Mouse (Mus musculus) urinary bladder, adult 2 months (tissue): Measurements from ENCODE around the gene Ccdc43. TPM values are rescaled to one million over a fixed set of nuclear protein-coding genes. Genes with fewer than 3 reads are reported as not detected.
"Not testable (repeated sequence)": the region's sequence is repeated elsewhere in the genome, so short reads cannot be mapped to it uniquely, and the experiment has no call there.

Experiments
- DNase-seq: peaks from one replicate; pipeline ENCODE4 v3.0.0; 2022; ENCODE audit warnings: low spot score
- polyA plus RNA-seq: library from polyadenylated mRNA; depleted of rRNA; stranded (reverse); fragments of >200 nt; gene quantifications from 2 replicates; pipeline ENCODE4 v1.2.3, GENCODE M21; 2012; rRNA removed

Gene Ccdc43
- 17.3 and 17.8 TPM in 2 replicates for polyA plus RNA-seq

DNA sequence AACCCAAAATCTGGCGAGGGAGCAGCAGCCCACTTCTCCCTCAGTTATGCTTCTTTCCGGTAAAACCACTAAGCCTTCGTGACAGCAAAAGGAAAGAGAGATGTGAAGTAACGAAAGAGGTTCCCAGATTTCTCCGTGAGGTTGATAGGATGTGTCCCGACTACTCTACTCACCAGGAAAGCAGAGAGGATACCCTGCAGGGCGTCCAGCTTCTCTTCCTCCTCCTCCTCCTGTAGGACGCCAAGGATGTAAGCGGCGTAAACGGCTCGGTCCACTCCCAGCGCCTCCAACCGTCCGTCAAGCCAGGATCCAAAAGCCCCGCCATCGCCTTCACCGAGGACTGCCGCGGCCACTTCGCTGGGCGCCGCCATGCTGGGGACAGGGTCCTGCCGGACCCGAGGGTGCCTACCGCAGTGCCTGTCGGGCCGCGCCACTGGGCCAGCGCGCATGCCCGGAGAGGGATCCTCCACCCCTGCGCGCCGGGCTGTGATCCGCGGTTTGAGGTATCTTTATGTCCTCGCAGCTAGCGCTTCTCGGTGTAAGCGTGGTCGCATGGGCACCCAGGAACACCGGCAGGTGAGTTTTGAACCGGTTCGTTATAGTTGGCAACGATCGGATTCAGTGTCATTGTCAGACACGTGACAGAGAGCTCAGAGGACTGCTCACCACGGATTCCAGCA lies at the start of gene Ccdc43:
Gene Ccdc43, minus strand, starts transcription at position 445 of the 680 bp plus-strand sequence.
- DNase-seq, result peak; percentile 85

DNA sequence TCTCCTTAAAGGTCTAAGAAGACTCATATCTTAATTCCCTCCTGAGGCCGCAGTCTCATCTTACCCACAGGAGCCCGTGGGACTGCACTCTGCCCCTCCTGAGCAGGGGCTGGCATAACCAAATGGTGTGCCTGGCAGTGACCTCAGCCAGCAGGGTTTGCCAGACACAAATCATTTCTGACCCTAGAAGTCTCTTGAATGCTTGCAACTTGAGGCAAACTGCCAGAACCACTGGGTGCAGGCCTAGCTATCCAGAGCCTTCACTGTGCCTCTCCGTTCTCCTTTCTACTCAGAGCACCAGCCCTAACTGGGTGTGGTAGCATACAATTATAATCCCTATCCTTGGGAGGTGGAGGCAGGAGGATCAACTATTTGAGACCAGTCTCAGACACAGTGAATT lies 47.2 kb upstream of the Ccdc43 start:
- DNase-seq, result no peak

DNA sequence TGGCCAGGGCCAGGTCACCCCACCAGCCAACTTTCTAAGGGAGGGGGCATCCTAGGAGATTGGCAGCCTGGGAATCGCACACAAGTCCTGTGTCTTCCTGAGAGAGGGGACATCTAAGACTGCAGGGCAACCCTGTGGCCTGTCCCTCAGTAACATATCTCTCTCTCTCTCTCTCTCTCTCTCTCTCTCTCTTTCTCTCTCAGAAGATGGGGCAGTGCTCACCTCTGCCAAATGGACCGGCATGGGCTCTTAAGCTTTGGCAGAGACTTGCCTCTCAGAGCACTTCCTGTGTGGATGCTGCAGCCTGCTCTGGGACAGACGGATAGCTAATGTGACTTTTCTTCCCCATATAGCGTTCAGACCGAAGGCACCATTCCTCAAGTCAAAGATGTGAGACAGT lies 45.3 kb upstream of the Ccdc43 start:
- no peak for DNase-seq

DNA sequence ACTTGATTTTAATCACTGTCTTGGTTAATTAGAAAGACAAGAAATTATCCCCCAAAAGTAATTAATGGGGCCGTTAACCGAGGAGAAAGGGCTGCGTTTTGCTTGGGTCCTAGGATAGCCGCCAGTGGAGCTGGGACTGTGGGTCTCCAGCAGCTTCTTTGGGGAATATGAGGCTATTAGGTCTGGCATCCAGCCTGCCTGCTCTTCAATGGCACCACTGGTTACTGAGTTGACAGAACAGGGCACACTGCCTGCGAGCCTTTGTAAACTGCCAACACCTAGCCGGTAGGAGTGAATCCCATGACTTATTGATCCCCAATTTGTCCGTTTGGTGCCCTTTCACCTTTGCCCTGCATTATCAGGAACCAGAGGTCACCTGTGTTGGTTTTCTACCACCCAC lies 44.5 kb upstream of the Ccdc43 start:
- DNase-seq, result no peak

DNA sequence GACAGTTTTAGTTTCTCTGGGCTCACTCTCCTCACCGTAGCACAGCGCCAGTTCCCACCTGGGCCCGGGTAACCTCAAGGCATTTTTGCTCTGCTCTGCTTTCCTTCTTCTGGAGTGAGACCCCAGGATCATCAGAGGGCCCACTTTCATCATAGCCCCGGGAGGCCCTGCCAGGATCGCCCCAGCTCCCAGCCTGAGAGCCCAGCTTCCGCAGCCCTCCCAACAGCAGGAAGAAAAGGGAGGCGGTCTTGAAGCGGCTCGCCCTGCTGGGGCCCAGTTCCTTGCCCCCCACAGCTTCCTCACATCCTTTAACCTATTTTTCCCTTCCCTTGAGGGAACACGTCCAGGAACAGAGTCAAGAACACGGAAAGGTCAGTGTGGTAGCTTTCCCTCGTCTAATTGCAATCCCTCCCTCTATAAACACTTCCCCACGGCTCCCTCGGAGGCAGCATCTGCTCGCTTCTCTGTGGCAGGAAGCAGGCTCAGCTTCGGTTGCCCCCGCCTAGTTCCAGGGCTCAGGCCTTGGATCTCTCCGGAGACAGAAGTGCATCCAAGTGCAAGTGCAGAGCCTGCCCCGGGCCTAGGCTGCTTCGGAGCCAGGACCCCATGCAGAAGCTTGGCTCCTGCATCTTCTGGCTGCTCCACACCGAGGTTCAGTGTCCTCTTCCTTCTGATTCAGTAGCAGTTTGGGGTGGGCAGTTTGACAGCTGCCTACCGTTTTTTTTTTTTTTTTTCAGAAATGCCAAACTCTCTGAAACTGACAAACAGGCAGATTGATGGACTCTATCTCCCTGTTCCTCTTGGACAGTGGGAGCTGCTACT lies 43.8 kb upstream of the Ccdc43 start:
- DNase-seq, result no peak

DNA sequence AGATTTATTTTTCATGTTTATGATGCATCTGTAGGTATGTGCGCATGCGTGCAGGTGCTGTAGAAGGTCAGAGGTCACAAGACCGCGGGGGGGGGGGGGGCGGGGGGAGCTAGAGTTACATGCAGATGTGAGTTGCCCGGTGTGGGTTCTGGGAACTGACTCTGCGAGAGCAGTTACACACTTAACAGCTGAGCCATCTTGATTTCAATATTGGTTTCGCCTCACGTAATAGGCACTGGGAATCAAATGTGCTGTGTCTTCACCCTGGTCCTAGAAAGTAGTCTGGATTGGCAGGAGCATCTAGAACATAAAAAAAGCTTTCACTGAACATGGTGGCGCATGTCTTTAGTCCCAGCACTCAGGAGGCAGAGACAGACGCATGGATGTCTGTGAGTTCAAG lies 43.1 kb upstream of the Ccdc43 start:
- no peak for DNase-seq

DNA sequence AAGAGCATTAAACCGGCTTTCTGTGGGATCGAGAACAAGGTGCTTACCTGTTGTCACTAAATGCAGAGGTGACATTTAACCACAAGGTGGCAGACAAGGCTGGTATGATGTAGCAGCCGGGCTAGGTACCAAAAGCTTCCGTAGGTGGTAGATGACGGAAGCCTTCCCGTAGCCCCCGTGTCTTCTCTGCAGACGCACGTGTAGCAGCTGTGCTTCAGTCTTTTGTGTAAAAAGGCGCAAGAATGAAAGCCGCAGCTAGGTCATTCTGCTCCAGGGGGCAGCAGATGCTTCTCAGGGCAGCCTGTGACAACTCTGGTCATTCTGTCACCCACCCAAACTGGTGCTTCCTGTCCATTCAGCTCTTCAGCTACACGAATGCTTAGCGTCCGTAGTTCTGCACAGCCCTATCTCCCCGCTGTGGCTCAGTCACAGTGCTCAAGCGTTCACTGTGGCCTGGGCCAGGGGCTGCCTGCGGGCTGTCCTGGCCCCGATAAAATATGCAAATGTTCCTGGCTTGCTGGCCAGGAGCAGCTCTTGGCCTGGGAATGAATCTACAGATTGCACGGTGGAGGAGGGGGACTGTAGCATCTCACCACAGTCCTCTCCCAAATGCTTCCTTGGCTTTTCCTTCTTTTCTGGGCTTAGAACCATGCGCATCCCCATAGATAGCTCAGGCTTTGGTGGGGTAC lies 41.8 kb upstream of the Ccdc43 start:
- DNase-seq, result no peak

DNA sequence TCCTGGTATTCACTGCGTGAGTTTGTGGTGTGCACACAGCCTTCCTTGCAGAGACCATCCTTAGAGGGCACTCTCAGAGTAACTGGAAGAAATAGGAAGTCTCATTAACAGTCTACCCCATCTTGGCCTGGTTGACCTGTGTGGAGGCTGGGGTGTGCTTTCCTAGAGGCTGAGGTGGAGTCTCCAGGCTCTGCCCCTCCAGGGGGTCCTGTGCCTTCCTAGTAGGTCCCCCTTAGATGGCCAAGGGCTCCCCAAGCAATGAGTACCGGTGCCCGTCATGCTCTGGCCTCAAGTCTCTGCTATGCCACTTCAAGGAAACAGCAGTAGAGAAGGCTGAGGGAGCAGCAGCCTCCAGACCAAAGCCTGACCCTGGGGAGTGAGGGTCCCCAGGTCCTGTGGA lies 40.5 kb upstream of the Ccdc43 start:
- no peak for DNase-seq

DNA sequence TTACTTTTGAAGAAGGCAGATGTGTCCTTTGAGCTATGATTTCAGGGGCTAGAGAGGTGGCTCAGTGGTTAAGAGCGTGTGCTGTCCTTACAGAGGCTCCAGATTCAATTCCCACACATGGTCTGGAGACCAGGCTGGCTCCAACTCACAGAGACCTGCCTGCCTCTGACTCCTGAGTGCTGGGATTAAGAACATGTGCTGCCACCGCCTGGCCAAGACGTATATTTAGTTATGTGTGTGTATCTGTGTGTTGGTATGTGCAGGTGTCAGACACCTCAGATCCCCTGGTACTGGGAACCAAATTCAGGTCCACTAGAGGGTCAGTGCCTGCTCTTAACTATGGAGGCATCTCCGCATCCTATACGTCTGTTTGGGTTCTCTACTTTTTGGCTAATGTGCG lies 37.4 kb upstream of the Ccdc43 start:
- DNase-seq, result no peak

DNA sequence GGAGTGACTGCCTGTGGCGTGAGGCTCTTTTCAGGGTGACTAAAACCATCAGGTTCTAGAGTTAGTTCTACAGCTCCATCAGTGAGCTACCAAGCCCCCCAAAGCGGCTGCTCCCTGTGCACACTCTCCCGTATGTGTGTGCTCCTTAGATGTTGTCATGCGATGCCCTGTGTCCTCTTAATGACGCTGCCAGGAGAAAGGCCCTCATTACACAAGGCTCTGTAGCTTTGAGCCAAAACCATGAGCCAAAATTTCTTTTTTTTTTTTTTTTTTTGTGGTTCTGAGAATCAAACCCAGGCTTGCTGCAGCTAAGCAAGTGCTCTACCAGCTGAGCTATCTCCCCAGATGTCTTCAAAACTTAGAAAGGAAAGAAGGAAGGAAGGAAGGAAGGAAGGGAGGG lies 35.6 kb upstream of the Ccdc43 start:
- no peak for DNase-seq

DNA sequence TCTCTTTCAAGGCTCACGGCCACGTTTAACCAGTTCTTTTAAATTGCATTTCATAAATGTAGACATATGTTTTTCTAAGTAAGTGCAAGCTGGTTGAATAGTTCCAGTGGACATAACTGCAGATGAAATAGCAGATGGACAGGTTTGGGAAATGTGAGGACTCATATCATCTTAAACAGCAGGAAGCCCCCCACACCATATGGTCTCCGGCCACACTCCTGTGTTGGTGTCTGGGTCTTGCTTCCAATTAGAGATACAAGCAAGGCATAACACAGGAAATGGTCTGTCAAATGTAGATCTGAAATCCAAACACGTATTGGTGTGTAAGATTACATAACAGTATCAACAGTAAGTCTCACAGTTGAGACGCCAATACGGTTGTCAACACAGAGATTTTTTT lies 33.8 kb upstream of the Ccdc43 start:
- no peak for DNase-seq

DNA sequence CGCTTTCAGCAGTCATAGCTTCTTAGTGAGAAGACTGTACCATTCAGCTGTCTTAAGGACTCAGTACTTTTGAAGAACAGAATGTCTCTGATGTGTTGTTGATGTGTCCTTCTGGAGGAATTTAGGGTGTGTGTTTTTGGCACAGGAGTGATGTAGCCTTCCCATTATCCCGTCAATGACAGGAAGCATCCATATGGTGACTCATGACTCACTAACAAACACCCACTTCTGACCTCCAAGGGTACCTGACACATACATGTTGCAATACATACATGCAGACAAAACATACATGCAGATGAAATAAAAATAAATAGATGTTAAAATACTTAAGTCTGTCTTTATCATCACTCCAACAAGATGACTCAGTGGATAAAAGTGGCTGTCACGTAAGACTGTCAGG lies 32.3 kb upstream of the Ccdc43 start:
- DNase-seq, result no peak

DNA sequence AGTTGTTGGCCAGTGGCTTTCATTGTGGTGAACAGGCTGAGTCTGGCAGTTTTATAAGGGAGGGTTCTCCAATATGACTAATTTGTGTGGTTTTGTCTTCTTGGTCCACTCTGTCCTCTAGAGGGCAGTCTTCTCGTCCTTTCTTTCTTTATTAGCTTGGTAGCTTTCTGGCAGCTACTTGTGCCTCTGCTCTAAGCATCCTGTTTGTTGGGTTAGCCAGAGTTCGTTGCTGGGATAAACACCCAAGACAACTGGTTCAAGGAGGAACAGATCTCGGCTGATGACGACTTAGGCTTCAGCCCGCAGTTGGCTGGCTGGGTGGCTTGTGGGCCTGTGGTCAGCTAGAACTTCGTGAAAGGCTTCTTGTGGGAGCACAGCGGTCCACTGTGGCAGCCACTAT lies 31.0 kb upstream of the Ccdc43 start:
- no peak for DNase-seq

DNA sequence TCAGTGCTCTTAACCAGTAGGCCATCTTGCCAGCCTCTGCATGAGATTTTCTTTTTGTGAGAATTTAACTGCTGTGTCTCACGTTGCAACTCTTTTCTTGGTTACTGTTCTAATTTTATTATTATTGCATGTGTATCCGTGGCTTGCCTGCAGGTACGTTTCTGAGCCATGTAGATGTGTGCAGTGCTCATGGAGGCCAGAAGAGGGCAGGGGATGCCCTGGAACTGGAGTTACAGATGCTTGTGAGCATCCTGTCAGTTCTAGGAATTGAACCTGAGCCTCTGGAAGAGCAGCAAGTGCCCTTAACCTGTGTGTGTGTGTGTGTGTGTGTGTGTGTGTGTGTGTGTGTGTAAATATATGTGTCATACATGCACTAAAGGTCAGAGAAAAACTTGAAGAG lies 28.0 kb upstream of the Ccdc43 start:
- no peak for DNase-seq

DNA sequence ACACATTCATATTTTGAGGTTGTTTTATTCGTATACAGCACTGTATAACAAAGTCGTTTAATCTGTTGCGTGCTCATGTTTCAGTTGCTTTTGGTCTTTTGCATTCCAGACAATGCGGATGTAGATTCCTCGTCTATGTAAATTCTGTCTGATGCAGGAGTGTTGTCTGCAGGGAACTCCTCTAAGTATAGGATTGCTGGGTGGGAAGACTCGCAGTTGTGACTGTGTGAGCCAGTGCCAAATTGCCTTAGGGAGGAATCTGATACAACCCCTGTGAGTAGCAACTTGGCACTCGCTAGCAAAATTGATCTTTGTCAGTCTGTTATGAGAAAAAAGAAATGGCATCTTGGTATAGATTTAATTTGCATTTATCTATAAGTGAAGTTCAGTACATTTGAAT lies 18.6 kb upstream of the Ccdc43 start:
- DNase-seq, result no peak

DNA sequence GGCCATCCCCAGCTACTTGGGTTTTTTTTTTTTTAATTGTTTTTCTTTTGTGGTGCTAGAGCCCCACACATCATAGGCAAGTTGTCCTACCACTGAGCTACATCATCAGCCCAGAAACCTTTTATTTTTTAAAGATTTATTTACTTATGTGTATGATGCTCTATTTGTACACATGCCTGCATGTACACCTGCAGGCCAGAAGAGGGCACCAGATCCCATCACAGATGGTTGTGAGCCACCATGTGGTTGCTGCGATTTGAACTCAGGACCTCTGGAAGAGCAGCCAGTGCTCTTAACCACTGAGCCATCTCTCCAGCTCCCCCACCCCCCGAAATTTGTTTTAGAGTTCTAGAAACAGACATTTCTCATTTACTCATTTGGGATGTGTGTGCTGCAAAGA lies 17.0 kb upstream of the Ccdc43 start:
- not testable (repeated sequence) for DNase-seq

DNA sequence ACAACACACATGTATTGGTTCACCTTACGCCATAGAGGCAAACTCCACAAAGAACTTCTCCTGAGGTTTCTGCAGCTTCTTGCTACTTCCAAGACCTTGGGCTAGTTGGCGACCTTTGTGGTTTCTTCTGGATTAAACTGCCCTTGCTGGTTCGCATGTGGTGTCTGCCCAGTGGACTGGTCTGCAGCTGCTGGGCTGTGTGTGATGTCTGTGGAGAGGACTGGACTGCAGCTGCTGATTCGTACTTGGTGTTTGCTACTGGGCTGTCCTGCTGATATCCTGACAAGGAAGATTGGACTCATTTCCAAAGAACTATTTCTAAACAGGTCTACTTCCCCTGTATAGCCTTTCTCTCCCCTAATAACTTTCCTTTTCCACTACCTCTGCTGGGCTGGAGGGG lies 14.8 kb upstream of the Ccdc43 start:
- no peak for DNase-seq

DNA sequence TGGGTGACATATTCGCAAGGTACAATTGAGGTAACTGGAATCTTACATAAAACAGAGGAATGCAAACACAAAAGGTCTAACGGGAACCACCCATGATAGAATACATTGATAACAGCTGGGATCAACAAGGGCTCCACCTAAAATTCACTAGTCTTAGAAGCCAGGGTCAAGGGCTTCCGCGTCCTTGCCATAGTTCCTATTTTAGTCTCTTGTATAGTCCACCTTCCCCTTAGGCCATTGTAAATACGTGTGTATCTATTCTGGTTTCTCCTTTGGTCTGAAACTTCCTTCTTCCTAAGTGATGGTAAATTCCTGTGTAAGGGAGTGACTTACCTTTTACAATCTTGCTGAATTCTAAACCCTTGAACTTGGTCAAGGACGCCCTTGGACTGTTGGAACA lies 4.6 kb upstream of the Ccdc43 start:
- not testable (repeated sequence) for DNase-seq

DNA sequence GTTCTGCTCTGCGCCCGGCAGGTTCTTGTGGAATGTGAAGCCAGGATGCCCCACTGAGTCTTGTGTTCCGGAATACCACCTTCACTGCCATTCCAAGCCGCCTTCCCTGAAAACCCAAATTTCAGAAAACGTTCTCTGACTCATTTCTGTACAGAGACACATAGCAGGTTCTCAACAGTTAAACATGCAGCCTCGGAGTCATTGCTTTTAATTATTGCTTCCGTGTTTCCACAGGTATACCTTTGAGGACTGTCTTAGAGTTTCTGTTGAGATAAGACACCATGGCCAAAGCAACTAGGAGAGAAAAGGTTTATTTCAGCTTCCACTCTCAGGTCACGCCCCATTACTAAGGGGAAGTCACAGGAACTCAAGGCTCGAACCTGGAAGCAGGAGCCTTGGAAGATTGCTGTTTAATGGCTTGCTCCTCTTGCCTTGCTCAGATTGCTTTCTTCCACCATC lies 465 bp upstream of the Ccdc43 start:
- no peak for DNase-seq

DNA sequence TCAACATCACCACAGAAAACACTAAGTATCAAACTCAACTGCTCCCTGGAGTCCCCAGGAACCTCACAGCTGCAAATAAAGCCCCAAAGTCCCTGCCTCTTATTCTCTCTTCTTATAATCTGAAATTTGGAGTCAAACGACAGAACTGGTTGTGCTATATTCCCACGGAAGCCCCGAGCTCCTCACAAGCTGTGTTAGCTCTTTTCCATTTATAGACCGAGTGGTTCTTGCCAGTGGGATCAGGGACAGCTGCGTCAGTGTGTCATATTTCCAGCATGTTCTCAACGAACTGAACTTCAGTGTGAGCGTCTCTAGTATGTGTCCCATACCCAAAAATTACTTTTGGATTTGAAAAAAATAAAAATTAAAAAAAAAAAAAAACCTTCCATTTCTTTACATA lies 2.3 kb downstream of the Ccdc43 start:
- no peak for DNase-seq

DNA sequence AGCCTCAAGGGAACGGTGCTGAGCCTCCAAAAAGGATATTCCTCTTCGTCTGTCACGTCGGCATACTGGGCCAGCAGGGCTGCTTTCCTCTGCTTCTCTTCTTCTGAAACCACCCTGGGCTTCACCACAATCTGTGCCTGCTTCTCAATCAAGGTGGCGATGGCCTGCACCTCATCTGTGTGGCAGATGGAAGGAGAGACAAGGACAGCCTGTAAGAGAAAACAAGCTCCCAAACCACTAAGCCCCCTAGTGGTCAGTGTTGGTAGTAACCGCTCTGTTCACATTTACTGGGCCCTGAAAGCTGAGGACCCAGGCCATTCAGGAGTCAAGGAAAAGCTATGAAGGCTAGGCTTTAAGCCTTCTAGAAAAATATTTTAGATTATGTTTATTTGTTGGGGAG lies 7.4 kb downstream of the Ccdc43 start:
- no peak for DNase-seq

DNA sequence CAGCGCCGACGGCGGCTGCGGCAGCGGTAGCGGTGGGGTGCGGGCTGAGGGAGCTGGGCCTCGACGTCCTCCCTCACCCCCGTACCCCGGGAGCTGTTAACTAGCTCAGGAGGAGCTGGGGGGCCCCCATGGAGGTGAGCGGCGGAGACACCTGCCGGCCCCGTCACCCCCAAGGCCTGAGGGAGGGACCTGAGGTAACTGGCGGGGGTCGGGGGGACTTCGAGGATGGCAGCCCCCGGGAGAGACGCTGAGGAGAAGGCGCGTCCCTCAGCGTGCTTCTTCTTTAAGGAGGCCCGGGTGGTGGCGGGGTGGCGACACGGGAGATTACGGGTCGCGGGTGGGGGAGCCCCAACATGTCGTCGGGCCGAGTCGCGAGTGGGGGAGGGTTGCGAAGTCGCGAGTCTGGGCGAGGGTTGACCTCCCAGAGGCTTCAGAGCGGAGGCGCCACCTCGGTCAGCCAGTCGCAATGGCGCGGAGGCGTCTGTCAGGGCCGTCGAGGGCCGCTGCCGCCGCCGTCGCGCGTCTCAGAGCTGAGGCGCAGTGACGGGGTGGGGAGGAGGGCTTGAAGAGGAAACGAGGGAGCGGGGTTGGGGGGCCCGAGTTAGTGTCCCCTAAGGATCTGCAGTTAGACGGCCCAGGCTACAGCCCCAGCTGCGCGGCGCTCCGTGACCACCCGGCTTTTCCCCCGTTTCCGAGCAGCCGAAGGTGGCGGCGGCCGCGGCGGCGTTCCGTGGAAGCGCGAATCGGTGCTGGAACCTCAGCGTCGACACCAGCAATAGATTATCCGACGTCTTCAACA lies 31.7 kb downstream of the Ccdc43 start:
- DNase-seq, result no peak
